Mouse (Mus musculus) left cerebral cortex, adult 6 months (tissue): ENCODE results near the gene Gm14412. TPM values are rescaled to one million over a fixed set of nuclear protein-coding genes. Genes with fewer than 3 reads are reported as not detected.

Source experiments
- long read RNA-seq, 2 experiments: library from polyadenylated mRNA; unstranded; transcript quantifications; one replicate each; pipeline ENCODE4 v2.0.0; 2019 to 2020
- polyA plus RNA-seq: library from polyadenylated mRNA; unstranded; fragments of <200 nt; fragmentation: Nextera tagmentation; gene quantifications from 2 replicates; pipeline ENCODE4 v1.2.3, GENCODE M21; 2021

Gm14412 gene
- 0.67 and 0.76 TPM in 2 replicates for polyA plus RNA-seq
- long read RNA-seq, experiment 1, partial matches to known transcripts: 0 of 1 reads
- long read RNA-seq, experiment 1, other reads (novel, unspliced or antisense): 1 of 1 reads
- long read RNA-seq, experiment 2: 0 reads

GRCm38 (mm10) chr2:177324257-177324733, at the start of gene Gm14412:
TSS of gene Gm14412 (minus strand) at chr2:177324307.

DNA sequence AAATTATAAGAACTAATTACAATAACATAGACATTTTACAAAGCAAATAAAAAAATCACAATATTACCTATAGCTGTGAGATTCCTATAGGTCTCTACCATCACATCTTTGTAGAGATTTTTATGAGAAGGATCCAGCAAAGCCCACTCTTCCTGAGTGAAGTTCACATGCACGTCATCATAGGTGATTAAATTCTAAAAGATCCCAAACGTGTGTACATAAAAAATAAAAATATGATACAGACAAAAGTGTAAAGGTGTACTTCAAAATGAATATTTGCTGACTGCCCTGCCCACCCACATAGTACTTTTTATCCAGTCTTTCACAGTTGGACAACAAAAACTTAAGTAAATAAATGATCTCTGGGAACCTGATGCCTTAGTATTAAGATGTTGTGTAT, 57.2 kb downstream of the Gm14412 start, which contains the start of gene Gm14409:
Gm14409 (minus strand) TSS at position 101 of the 400 bp plus-strand sequence.

Other genes with a start within 250 kb of the Gm14412 start
- not detected in 2 replicates for gene Gm14401, start 250.0 kb downstream of the Gm14412 start, polyA plus RNA-seq
- gene Gm14410, start 117.9 kb downstream of the Gm14412 start, polyA plus RNA-seq: 32.9 and 45.8 TPM in 2 replicates
- gene Gm14409, start 57.3 kb downstream of the Gm14412 start, polyA plus RNA-seq: not detected in 2 replicates
- 11.3 and 16.2 TPM in 2 replicates for gene Gm14418, start 74.0 kb upstream of the Gm14412 start, polyA plus RNA-seq
- 7.3 and 9.7 TPM in 2 replicates for gene Zfp970, start 140.4 kb upstream of the Gm14412 start, polyA plus RNA-seq
- 7.9 and 9.6 TPM in 2 replicates for gene Gm14403, start 173.9 kb upstream of the Gm14412 start, polyA plus RNA-seq